Mouse (Mus musculus): ENCODE results near the gene Azgp1.

- no peak for TF ChIP-seq CTCF (IDR thresholded peaks at IDR 0.05; ENCODE audit: low read depth)
- TF ChIP-seq EP300 (IDR thresholded peaks at IDR 0.05; ENCODE audit: low read depth) = no peak
Observed at GRCm38 (mm10) chr5:138016997-138017396, 35.7 kb downstream of the Azgp1 start.
